Mouse (Mus musculus) E14TG2a.4 (cell line): ENCODE results near the gene Auts2.

Experiments used
- CTCF ChIP-seq: conservative IDR thresholded peaks from 2 replicates; pipeline ENCODE4 v1.5.1; 2014; ENCODE audit warnings: low read length
- POU5F1 ChIP-seq: IDR thresholded peaks from 2 replicates; pipeline ENCODE4 v1.6.1; 2014; ENCODE audit warnings: low read length, borderline replicate concordance

DNA sequence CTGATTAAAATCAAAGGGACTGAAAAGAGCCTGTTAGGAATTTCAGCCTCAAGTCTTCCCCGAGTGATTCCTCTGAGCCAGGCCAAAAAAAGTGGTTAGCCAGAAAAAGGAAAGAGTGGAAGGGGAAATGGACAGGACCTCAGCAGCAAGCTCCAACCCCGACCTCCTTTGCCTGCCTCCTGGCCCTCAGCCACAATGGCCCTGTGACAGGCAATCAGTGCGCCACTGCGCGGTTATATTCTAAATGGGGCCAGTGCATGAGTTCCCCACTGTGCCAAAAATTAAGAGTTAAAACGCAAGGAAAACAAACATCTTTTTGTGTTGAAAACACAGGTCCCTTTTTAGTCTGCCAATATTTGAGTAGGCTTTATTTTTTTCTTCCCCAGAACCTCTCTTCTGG is 755.1 kb downstream of the Auts2 start:
- no peak for TF ChIP-seq CTCF
- no peak for TF ChIP-seq POU5F1
